Mouse (Mus musculus): Measurements from ENCODE around the gene Asgr2.

DNA sequence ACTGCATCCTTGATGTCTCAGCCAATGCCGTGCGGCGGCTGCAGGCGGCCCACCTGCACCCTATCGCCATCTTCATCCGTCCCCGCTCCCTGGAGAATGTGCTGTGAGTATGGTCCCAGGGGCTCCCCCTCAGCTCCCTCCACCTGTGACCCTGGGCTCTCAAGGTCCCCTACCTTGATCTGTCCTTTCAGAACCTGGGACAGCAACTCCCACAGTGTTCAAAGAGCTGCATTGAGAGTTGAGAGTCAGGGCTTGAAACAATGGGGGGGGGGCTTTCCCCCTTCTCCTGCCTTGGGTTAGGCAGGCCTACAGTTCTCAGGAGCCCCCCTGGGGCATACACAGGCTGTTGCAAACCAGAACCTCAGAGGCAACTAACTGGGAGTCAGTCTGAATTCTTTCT, 48.8 kb upstream of the Asgr2 start:
- TF ChIP-seq TAL1 (IDR thresholded peaks at IDR 0.05; ENCODE audit: low read length) (no peak), GATA1 (IDR thresholded peaks at IDR 0.05; ENCODE audit: low read length) (no peak)
